Mouse (Mus musculus): Measurements from ENCODE around the gene Gm45213. TPM values are rescaled to one million over a fixed set of nuclear protein-coding genes. Genes with fewer than 3 reads are reported as not detected.

Gm45213 gene
- polyA plus RNA-seq, 1 experiment from 2014 or later, result not detected

DNA sequence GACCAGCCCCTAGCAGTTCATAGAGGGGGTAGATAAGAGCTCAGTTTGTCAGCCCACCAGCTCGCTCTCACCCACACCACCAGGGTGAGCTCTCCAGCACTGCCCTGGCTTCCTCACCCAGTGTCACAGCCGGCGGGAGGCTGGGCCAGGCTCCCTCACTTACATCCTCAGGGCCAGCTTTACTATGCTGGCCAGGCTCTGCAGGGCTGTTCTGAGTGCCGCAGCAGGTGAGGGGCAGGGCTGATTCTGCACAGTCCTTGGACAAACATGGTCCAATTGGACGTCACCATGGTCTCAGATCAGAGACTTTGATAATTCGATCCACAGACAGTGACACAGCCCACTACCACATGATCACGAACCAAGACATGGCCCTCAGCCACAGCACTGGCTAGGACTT, 48.2 kb downstream of the Gm45213 start:
- Histone ChIP-seq H3K36me3 (peaks cover 58% of the 10 kb centered on the region), H3K27ac (no peak overlapping the region), H3K9me3 (replicated peaks) (no peaks in the 10 kb centered on the region), H3K4me2 (no peak overlapping the region), H3K4me3 (replicated peaks) (no peak overlapping the region), H3K9ac (no peak overlapping the region), H3K27me3 (no peaks in the 10 kb centered on the region), H3K4me1 (no peaks in the 10 kb centered on the region)
- WGBS, result 75% methylated on average over 7 of the region's 7 CpGs
- no peak; the same call in 1 of the 2 replicates for ATAC-seq (replicated peaks; ENCODE audit: low FRiP score)

DNA sequence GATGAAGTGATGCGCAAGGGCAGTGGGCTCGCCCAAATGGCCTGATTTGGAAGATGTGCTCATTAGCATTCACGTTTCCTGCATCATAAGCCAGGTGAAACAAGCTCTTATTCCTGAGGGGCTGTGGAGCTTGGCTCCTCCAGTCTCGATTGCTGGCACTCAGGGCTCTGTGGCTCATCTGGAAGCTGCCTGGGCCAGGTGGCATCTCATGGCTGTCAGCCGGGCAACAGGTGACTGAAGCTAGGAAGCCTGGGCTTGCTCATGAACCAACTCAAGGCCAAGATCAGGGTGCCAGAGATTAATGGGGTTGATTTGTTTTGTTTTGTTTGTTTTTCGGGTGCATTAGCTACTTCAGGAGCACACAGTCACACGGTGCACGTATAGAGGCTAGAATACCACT, 49.3 kb downstream of the Gm45213 start:
- no peak overlapping the region for H3K4me3 ChIP-seq (replicated peaks)
- WGBS, result 88% methylated on average over 8 of the region's 8 CpGs
- H3K27me3 ChIP-seq, result no peaks in the 10 kb centered on the region
- H3K27ac ChIP-seq, result no peak overlapping the region
- H3K36me3 ChIP-seq, result peaks cover 47% of the 10 kb centered on the region
- no peak overlapping the region for H3K9ac ChIP-seq
- H3K4me1 ChIP-seq, result no peaks in the 10 kb centered on the region
- ATAC-seq (replicated peaks; ENCODE audit: low FRiP score), result no peak
- H3K4me2 ChIP-seq, result no peak overlapping the region
- H3K9me3 ChIP-seq (replicated peaks), result no peaks in the 10 kb centered on the region

DNA sequence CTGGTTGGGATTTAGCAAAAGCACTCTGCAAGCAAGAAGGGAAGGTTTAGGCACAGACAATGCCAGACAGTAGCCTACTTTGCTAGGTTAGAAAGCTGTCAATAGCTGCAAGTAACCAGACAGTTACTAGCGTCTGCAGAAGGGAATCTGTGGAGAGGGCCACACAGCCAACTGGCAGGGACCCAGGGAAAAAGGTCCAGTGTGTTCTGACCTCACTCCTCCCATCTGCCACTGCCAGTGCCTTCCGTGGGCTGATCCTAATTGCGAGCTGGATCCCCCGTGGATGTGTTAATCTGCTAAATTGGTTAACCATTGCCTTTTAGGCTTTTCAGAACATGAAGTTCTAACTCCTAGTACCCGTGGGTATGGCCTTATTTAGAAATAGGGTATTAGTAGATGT, 50.7 kb downstream of the Gm45213 start:
- no peak overlapping the region for H3K4me2 ChIP-seq
- ATAC-seq (replicated peaks; ENCODE audit: low FRiP score), result no peak
- H3K9me3 ChIP-seq (replicated peaks), result no peaks in the 10 kb centered on the region
- H3K9ac ChIP-seq, result no peak overlapping the region
- no peaks in the 10 kb centered on the region for H3K4me1 ChIP-seq
- H3K27me3 ChIP-seq, result no peaks in the 10 kb centered on the region
- peaks cover 32% of the 10 kb centered on the region for H3K36me3 ChIP-seq
- no peak overlapping the region for H3K4me3 ChIP-seq (replicated peaks)
- 79% methylated on average over 5 of the region's 5 CpGs for WGBS
- H3K27ac ChIP-seq, result no peak overlapping the region

DNA sequence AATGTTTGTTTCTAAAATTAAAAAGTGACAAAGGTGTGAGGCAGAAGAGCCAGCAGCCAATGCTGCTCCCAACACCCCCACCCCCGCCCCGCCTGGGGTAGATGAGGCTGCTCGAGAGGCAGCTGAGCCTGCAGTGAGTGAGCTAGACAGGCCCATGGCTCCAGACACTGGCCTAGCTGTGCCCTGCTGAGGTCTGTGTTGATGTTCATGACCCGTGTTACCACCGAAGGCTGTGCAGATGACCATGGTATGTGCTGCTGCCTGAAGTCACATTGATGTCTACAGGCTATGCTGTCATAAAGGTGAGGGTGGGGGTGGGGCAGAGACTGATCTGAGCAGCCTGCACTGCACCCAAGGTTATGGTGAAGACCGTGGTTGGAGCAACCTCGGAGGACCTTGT, 55.4 kb downstream of the Gm45213 start:
- Histone ChIP-seq H3K27me3 (0 out of 2 replicates have a peak, but pooled peaks cover 2% of the 10 kb centered on the region), H3K36me3 (0 out of 2 replicates have a peak, but pooled peaks cover 2% of the 10 kb centered on the region), H3K4me2 (no peak overlapping the region), H3K4me3 (replicated peaks) (no peak overlapping the region), H3K4me1 (no peaks in the 10 kb centered on the region), H3K27ac (no peak overlapping the region), H3K9me3 (replicated peaks) (no peaks in the 10 kb centered on the region), H3K9ac (no peak overlapping the region)
- no peak for ATAC-seq (replicated peaks; ENCODE audit: low FRiP score)
- WGBS, result 88% methylated on average over 7 of the region's 7 CpGs

- Histone ChIP-seq H3K27ac (no peak overlapping the region), H3K27me3 (0 out of 2 replicates have a peak, but pooled peaks cover 2% of the 10 kb centered on the region), H3K9me3 (replicated peaks) (no peaks in the 10 kb centered on the region), H3K4me1 (peaks cover 7% of the 10 kb centered on the region), H3K4me2 (no peak overlapping the region), H3K4me3 (replicated peaks) (no peak overlapping the region), H3K36me3 (no peaks in the 10 kb centered on the region), H3K9ac (no peak overlapping the region)
- ATAC-seq (replicated peaks; ENCODE audit: low FRiP score), result no peak
- 7% methylated on average over 4 of the region's 4 CpGs for WGBS
These were observed 58.5 kb downstream of the Gm45213 start for GRCm38 (mm10) chr7:66101866-66102265.

- no peak overlapping the region for H3K4me2 ChIP-seq
- 0 out of 2 replicates have a peak, but pooled peaks cover 2% of the 10 kb centered on the region for H3K27me3 ChIP-seq
- no peak for ATAC-seq (replicated peaks; ENCODE audit: low FRiP score)
- H3K4me1 ChIP-seq, result peaks cover 16% of the 10 kb centered on the region
- no peak overlapping the region for H3K27ac ChIP-seq
- H3K9ac ChIP-seq, result no peak overlapping the region
- 85% methylated on average over 5 of the region's 5 CpGs for WGBS
- no peaks in the 10 kb centered on the region for H3K9me3 ChIP-seq (replicated peaks)
- no peaks in the 10 kb centered on the region for H3K36me3 ChIP-seq
- no peak overlapping the region for H3K4me3 ChIP-seq (replicated peaks)
These were observed 61.1 kb downstream of the Gm45213 start for GRCm38 (mm10) chr7:66104531-66104930.

- Histone ChIP-seq H3K9ac (no peak overlapping the region), H3K27me3 (no peaks in the 10 kb centered on the region), H3K4me2 (no peak overlapping the region), H3K4me1 (peaks cover 19% of the 10 kb centered on the region), H3K27ac (no peak overlapping the region), H3K9me3 (replicated peaks) (no peaks in the 10 kb centered on the region), H3K4me3 (replicated peaks) (no peak overlapping the region), H3K36me3 (no peaks in the 10 kb centered on the region)
- no peak for ATAC-seq (replicated peaks; ENCODE audit: low FRiP score)
- 67% methylated on average over 4 of the region's 4 CpGs for WGBS
These were observed 62.4 kb downstream of the Gm45213 start for GRCm38 (mm10) chr7:66105771-66106170.

- H3K4me3 ChIP-seq (replicated peaks), result no peak overlapping the region
- H3K27me3 ChIP-seq, result no peaks in the 10 kb centered on the region
- ATAC-seq (replicated peaks; ENCODE audit: low FRiP score), result no peak
- H3K9me3 ChIP-seq (replicated peaks), result no peaks in the 10 kb centered on the region
- H3K4me1 ChIP-seq, result peaks cover 25% of the 10 kb centered on the region
- 64% methylated on average over 7 of the region's 7 CpGs for WGBS
- no peak overlapping the region for H3K4me2 ChIP-seq
- H3K36me3 ChIP-seq, result no peaks in the 10 kb centered on the region
- H3K9ac ChIP-seq, result no peak overlapping the region
- no peak overlapping the region for H3K27ac ChIP-seq
These were observed 63.2 kb downstream of the Gm45213 start for GRCm38 (mm10) chr7:66106581-66107056.

GRCm38 (mm10) chr7:66107206-66107605, 63.8 kb downstream of the Gm45213 start:
- no peaks in the 10 kb centered on the region for H3K36me3 ChIP-seq
- WGBS, result 69% methylated on average over 11 of the region's 11 CpGs
- no peak for ATAC-seq (replicated peaks; ENCODE audit: low FRiP score)
- H3K27ac ChIP-seq, result no peak overlapping the region
- no peak overlapping the region for H3K4me2 ChIP-seq
- H3K9me3 ChIP-seq (replicated peaks), result no peaks in the 10 kb centered on the region
- H3K9ac ChIP-seq, result no peak overlapping the region
- H3K4me1 ChIP-seq, result peaks cover 28% of the 10 kb centered on the region
- H3K4me3 ChIP-seq (replicated peaks), result no peak overlapping the region
- no peaks in the 10 kb centered on the region for H3K27me3 ChIP-seq

DNA sequence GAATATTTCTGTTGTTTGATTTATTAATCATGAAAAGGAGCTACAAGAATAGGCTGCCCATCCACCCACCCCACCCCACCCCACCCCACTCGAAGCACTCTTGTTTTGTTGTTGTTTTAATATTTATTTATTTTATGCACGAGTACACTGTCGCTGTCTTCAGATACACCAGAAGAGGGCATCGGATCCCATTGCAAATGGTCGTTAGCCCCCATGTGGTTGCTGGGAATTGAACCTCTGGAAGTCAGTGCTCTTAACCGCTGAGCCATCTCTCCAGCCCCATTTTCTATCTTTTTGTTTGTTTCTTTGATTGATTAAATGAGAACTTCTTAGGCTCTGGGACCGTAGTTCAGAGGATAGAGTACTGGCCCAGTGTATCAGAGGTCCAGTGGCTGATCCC, 64.5 kb downstream of the Gm45213 start:
- no peak for ATAC-seq (replicated peaks; ENCODE audit: low FRiP score)
- no peak overlapping the region for H3K9ac ChIP-seq
- no peak overlapping the region for H3K27ac ChIP-seq
- H3K4me3 ChIP-seq (replicated peaks), result no peak overlapping the region
- peaks cover 30% of the 10 kb centered on the region for H3K4me1 ChIP-seq
- no peaks in the 10 kb centered on the region for H3K9me3 ChIP-seq (replicated peaks)
- 18% methylated on average over 7 of the region's 7 CpGs for WGBS
- H3K4me2 ChIP-seq, result peak overlapping the region; percentile 84; the same call in 1 of the 2 replicates
- no peaks in the 10 kb centered on the region for H3K36me3 ChIP-seq
- no peaks in the 10 kb centered on the region for H3K27me3 ChIP-seq

DNA sequence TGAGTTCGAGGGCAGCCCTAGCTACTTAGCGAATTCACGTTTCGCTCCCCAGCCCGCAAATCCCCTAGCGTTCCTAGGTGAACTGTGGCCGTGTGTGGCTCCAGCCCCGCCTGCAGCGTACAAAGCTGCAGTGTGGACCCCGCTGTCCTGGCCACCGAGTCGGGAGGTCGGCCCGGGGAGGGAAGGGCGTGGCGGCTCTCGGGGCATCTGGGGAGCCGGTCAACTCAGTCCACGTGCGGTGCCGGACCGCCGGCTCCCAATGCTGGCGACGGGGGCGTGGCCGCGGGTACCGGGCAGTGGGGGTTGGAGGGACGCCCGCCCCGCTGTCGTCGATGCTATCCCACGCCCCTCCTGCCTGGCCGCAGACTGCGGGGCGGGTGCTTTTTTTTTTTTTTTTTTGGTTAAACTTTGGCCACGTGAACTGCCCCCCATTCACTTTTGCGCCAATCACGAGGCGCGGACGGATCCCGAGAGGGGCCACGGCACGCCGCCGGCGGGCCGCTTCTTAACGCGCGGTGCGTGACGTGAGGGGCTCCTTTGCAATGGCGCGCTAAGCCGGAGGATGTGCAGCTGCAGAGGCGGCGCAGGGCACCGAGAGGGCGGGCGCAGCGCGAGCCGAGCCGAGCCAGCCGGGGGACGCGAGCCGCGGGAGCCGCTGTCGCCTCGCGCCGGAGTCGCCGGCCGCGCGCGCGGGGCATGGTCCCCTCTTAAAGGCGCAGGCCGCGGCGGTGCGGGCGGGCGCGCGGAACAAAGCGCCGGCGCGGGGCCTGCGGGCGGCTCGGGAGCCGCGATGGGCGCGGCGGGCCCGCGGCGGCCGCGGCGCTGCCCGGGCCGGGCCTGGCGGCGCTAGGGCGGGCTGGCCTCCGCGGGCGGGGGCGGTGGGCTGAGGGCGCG, 65.8 kb downstream of the Gm45213 start, which contains the start of gene Chsy1:
Gene Chsy1, plus strand, starts transcription at position 555 of the 894 bp plus-strand sequence.
- Histone ChIP-seq H3K9ac (peak within 1 kb of the TSS; percentile 87), H3K36me3 (peaks cover under 1% of the 10 kb centered on the region), H3K4me1 (peaks cover 35% of the 10 kb centered on the region), H3K4me3 (replicated peaks) (peak within 1 kb of the TSS; percentile 75), H3K27ac (peak within 1 kb of the TSS; percentile 91), H3K9me3 (replicated peaks) (no peaks in the 10 kb centered on the region), H3K27me3 (no peaks in the 10 kb centered on the region), H3K4me2 (peak within 1 kb of the TSS; percentile 84)
- whole genome bisulfite sequencing, result under 1% methylated on average over 85 of the region's 123 CpGs
- peak; percentile 91 for ATAC-seq (replicated peaks; ENCODE audit: low FRiP score)

- no peaks in the 10 kb centered on the region for H3K27me3 ChIP-seq
- H3K4me2 ChIP-seq, result peak overlapping the region; percentile 84
- peaks cover 44% of the 10 kb centered on the region for H3K4me1 ChIP-seq
- no peaks in the 10 kb centered on the region for H3K9me3 ChIP-seq (replicated peaks)
- peak overlapping the region; percentile 87 for H3K27ac ChIP-seq
- H3K36me3 ChIP-seq, result peaks cover 5% of the 10 kb centered on the region
- peak overlapping the region; percentile 75 for H3K4me3 ChIP-seq (replicated peaks)
- under 1% methylated on average over 57 of the region's 77 CpGs for WGBS
- H3K9ac ChIP-seq, result peak overlapping the region; percentile 87
- ATAC-seq (replicated peaks; ENCODE audit: low FRiP score), result peak; percentile 34
These were observed 66.6 kb downstream of the Gm45213 start for GRCm38 (mm10) chr7:66109855-66110635.
